Mouse (Mus musculus) skeletal muscle tissue, adult 2 months (tissue): ENCODE results near the gene Dcp1b.

Experiments used
- DNase-seq: peaks from one replicate; pipeline ENCODE4 v3.0.0-alpha.2; 2012; ENCODE audit warnings: low read depth, low spot score

Gene Dcp1b

DNA sequence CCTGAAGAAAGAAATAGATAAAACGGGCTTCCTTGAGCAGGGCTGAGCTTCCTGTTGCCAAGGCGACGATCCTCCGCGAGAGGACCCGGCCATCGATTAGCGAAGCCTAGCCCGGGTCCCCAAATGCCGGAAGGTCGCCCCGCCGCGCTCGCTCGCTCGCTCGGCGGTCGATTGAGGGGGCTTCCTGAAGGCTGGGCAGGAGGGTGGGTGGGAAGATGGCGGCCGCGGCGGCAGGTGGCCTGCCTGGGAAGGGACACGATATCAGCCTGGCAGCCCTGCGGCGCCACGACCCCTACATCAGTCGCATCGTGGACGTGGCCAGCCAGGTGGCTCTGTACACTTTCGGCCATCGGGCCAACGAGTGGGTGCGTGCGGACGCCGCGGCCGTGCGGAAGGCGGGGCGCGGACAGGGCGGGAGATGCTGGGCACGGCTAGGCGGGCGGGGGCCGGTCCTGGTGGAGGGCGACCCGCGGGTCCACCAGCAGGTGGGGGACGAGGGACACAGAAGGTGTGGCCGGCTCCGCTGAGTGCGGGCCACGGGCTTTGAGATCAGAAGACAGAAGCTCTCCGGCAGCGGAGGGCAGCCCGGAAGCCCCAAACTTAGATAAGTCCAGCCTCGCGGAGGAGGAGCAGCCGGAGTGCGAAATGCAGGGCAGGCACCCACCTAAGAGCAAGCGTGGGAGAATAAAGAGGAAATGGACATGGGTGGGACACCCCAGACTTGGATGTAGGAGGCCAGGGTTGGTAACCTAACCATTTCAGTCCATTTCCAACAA is at the start of gene Dcp1b:
Gene Dcp1b, plus strand, starts transcription at position 176 of the 776 bp plus-strand sequence.
- DNase-seq: peak; percentile 76

DNA sequence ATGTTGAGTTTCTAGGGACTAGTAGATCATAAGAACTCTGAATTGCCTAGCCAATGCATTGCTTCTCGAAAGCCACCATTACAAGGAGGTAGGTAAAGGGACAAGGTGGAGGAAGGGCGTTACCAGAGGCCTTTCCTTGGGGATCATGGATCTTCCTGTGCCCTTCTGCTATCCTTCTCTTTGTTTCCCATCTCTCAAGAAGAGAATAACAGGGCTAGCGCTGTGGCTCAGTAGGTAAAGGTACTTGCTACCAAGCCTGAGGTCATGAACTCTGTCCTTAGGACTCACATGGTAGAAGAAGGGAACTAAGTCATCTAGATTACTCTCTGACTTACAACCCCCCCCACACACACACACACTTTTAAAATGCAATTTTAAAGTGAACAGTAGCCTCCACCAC is 48.1 kb upstream of the Dcp1b start:
- no peak for DNase-seq

DNA sequence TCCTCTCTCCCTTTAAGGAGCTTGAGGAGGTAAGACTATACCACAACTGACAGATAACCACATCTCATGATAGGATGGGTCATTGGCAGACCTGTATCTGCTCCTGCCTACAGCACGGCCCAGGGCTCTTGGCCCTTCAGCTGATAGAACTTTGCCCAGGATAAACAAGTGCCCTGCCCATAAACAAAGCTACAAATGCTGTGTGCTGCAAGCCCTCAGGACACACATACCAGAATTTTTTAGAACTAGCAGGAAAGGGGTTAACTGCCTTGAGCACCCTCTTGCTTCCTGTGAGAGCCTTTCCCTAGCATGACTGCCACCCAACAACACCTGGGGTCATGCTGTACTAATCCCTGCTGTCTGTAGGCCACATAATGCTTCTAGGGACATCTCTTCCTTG is 47.0 kb upstream of the Dcp1b start:
- DNase-seq: no peak

DNA sequence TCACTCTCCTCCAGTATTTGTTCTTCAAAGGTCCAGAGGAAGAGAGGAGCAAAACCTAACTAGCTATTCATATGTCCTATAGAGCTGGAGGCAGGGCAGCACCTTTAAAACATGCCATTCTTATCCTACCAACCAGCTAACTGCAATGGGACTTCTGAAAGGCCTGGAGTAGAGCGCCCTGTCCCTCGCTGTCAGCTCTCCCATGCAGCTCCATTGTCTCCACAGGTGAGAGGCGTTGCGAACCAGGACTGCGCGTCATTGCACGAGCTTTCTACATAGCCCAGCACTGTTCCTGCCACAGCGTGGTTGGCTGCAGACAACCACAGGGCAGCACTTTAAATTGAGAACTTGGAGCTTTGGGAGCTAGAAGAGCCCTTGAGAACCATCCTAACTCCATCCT is 46.5 kb upstream of the Dcp1b start:
- DNase-seq: no peak

DNA sequence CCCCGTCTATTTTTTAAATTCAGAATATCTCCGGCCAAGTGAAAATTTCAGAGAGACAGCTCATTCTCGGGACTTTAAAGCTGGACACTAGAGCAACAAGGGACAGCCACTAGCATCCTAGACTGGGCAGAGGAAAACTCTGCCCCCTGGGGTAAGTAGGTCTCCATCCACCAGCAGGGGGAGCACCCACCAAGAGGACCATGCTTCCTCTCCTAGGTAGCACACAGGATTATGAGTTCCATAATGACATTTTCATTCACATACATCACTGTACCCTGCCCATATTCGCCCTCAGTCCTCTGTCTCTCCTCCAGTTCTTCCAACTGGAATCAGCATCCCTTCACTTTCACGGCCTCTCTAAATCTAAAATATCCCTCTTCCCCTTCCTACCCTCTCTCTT is 45.4 kb upstream of the Dcp1b start:
- DNase-seq: no peak

DNA sequence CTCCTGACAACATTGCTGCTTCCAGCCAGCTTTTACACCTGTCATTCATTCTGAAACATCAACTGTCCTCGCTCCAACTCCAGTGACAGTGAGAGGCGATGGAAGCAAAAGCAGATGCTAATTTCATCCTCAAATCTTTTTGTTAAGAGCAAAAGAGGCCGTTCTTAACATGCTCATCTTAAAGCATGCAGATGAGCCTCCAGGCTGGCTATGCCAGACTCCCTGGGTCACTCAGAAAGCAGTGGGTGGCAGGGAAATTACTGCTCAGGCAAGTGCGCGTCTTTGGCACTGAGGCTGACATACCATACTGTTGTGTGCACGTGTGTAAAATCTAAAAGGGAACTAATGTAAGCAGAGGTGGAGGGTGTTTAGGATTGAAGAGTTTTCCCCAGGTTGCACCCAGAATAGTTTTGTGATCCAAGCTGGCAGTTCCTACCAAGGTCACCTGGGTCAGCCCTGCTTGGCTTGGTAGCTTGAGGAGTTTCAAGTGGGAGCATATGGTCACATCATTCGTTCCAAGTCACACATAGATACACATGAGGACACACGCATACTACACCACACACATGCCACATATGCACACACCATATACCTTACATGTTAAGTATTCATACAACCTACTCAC is 42.8 kb upstream of the Dcp1b start:
- DNase-seq: no peak

- DNase-seq: no peak
These were observed 42.2 kb upstream of the Dcp1b start for GRCm38 (mm10) chr6:119132863-119133262.

DNA sequence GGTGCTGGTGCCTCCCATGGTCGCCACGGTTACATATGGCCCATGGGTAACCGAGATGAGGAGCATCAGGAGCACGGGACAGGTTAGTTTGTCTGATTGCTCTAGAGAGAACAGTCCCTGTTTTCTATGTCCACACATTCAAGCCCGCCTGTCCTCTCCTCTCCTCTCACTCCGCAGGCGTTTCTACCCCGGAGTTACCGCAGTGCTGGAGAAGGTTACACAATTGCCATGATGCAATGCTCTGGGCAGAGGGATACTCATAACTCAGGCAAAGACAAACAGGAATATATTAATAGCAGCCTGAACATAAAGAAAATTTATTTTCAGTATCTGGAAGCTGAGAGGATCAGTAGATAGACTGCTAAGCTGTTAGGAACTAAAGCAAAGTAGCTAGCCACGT is 37.3 kb upstream of the Dcp1b start:
- DNase-seq: no peak

- DNase-seq: no peak
These were observed 35.5 kb upstream of the Dcp1b start for GRCm38 (mm10) chr6:119139561-119139960.

- no peak for DNase-seq
These were observed 29.9 kb upstream of the Dcp1b start for GRCm38 (mm10) chr6:119145109-119145508.

GRCm38 (mm10) chr6:119165677-119166076 is 9.4 kb upstream of the Dcp1b start:
- no peak for DNase-seq

- DNase-seq: no peak
These were observed 562 bp upstream of the Dcp1b start for GRCm38 (mm10) chr6:119174307-119175074.

- DNase-seq: no peak
These were observed 1.1 kb downstream of the Dcp1b start for GRCm38 (mm10) chr6:119176103-119176502.

DNA sequence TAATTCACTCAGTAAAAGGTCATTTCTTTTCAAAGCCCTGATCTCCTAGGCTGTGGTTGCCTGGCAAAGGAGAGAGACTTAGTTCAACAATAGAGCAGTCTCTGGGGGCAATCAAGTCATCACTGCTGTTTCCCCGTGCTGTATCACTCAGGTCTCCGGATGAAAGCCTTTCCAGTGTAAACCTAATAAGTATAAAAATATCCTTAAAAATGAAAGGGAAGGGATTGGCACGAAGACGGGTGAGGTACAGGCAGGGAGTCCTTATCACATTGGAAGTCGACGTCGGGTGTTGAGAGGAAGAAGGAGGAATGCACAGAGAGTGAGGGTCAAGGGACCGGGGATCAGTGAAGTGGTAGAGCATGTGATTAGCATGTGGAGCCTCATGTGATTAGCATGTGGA is 2.0 kb downstream of the Dcp1b start:
- no peak for DNase-seq

- DNase-seq: no peak
These were observed 5.1 kb downstream of the Dcp1b start for GRCm38 (mm10) chr6:119180188-119180587.

- DNase-seq: no peak
These were observed 7.2 kb downstream of the Dcp1b start for GRCm38 (mm10) chr6:119182211-119182610.

GRCm38 (mm10) chr6:119183781-119184180 is 8.7 kb downstream of the Dcp1b start:
- DNase-seq: no peak

GRCm38 (mm10) chr6:119186658-119187057 is 11.6 kb downstream of the Dcp1b start:
- no peak for DNase-seq

- DNase-seq: no peak
These were observed 12.6 kb downstream of the Dcp1b start for GRCm38 (mm10) chr6:119187631-119188030.

DNA sequence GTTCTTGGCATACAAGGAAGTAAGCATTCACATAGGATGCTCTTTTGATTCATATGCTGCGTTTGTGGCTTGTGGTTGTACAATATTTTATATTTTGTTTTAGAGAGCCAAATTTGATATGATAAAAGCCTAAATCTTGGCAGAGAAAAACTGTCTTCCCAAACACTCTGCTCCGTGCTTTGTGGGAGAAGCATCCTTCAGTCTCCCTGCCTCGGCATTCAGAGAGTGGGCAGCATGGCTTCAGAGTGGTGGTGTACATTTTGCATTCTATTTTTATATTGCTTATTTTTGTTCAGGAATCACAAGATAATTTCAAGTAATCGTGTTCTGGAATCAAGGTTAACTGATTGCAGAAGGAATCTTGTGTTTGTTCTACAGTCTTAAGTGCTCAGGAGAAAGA is 16.4 kb downstream of the Dcp1b start:
- DNase-seq: no peak

DNA sequence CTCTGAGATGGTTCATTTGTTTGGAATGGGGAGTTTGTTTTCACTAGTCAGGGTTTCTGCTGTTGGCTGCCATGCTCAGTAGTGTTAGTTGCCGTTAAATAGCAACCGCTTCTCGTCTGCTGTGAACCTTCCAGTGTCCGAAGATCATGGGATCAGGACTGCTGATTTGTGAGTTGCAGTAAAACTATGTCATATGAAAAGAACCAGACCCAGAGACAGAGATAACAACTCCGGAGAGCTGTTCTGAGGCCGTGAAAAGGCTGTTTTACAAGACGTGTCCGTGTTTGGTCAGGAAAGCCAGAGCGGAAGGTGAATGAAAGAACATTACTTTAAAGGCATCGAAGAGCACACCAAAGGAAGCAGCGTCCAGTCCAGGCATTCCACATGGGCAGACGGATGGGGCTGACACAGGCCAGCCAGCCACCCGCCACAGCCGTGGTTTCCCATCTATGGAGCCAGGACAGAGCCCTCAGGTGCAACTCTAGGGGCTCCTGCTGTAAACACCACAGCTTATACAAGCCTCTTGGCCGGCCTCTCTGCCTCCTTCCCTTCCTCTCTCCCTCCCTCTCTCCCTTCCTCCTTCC is 18.6 kb downstream of the Dcp1b start:
- DNase-seq: no peak

DNA sequence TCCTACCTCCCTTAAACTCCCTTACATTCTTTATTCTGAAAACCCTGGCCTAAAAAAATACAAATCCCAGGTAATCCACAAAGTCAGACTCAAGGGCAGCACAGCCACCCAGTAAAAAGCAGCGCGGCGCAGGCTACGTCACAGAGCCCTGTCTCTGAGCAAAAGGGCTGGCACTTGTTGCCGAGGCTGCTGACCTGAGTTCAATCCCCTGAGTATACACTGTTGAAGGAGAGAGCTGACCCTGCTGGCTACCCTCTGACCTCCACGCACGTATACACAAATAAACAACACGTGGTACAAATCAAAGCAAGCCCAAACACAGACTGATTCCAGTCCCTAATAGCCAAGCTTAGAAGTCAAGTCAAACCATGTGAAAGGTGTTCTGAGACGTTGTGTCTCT is 19.1 kb downstream of the Dcp1b start:
- DNase-seq: no peak
